Mouse (Mus musculus) heart, postnatal 4 days (tissue): ENCODE results near the gene Olfr830. TPM values are rescaled to one million over a fixed set of nuclear protein-coding genes. Genes with fewer than 3 reads are reported as not detected.
"Not testable (repeated sequence)": the region's sequence is repeated elsewhere in the genome, so short reads cannot be mapped to it uniquely, and the experiment has no call there.

Experiments used
- DNase-seq: peaks from one replicate; pipeline ENCODE4 v3.0.0; 2021
- total RNA-seq, 2 experiments: library from RNA; stranded (reverse); gene quantifications; 2 replicates each; pipeline ENCODE4 v1.2.3; 2021

Olfr830 gene
- not detected for total RNA-seq

DNA sequence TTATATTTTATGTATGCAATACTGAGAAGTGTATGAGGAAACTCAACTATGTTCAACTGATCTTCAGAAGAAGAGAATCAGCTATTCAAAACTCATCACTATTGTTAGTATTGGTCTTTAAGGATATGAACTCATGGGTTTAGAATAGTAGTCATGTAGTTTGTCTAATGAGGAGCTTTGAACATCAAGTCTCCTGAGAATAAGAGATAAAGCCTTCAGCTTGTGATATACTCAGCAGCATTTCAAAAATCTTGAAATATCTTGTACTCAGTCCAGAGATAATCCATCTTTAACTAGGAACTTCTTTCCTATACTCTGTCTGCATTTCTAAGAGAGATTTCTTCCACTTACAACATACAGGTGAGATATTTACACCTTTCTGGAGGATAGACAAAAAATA is at the start of gene Olfr830:
Gene Olfr830, plus strand, starts transcription at position 301 of the 400 bp plus-strand sequence.
- DNase-seq, result no peak

DNA sequence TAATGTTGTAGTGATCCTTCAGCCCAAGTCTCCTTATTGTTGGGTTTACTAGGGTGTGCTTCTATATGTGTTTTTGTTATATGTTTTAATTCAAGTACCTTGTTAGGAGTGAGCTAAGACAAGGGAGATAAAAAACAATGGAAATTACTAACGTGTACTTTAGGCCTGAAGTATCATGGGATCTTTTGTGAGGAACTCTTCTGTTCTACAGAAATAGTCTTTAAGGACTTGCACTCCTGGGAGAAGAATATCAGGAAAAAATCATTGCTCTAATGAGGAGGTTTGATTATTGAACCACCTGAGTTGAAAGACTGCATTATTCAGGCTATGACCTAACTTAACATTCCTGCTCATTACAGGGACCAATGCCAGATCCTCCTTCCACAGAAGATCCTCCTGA is 19.9 kb upstream of the Olfr830 start, which contains the start of gene Olfr829:
Gene Olfr829, plus strand, starts transcription at position 301 of the 400 bp plus-strand sequence.
- DNase-seq, result no peak

DNA sequence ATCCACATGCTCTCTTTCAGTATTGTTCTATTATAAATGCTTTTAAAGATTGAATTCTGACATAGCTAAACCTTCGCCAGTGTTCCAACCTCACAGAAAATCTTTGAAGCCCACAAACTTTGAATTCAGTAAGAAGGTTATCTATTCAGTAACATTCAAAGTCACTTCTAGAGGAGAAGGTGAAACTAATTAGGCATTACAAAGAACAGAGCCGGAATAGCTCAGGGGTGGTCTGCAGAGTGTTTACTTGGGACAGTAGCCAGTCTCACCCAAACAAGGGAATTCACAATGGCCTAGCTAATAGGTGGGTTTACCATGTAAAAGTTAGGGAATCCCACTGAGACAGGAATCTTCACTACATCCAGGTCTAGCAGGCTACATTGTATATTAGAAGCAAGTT is 33.2 kb downstream of the Olfr830 start:
- not testable (repeated sequence) for DNase-seq

DNA sequence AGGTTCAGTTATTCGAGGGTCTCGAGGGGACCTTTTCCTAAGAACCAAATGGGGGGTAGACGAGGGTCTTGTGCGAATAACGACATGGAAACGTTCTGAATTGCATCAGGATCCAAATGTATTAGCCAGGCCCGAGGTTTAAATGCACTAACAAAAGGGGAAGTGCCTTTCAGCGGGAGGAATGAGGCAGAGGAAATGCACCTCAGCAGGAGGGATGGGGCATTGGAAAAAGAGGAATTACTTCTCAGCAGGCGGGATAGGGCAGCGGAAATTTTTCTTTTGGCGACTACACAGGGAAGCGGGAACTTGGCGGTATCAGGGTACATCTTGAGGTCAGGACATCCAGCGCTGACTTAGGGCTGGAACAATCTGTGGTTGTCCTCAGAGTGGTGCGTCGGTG is 53.4 kb downstream of the Olfr830 start:
- not testable (repeated sequence) for DNase-seq

Other genes with a start within 250 kb of the Olfr830 start
- 1 to 10 TPM; 8.8 to 8.9 TPM for gene Muc16, start 200.2 kb upstream of the Olfr830 start, total RNA-seq
- not detected for gene Olfr24, start 110.7 kb upstream of the Olfr830 start, total RNA-seq
- gene Olfr828, start 55.2 kb upstream of the Olfr830 start, total RNA-seq, result not detected
- not detected for gene Olfr829, start 19.8 kb upstream of the Olfr830 start, total RNA-seq
- gene Olfr832, start 62.4 kb downstream of the Olfr830 start, total RNA-seq, result not detected
- gene Olfr834, start 113.3 kb downstream of the Olfr830 start, total RNA-seq, result not detected
- not detected for gene Olfr835, start 158.0 kb downstream of the Olfr830 start, total RNA-seq
- gene Olfr836, start 245.7 kb downstream of the Olfr830 start, total RNA-seq, result under 1 TPM in 1 of 2 experiments, not detected in 1; 0.05 TPM